Mouse (Mus musculus) layer of hippocampus, adult 9-10 months (tissue): ENCODE results near the gene Mctp1.
A peak's percentile ranks its signal among the peaks of the same experiment; 100 is the strongest.
"Not testable (repeated sequence)": the region's sequence is repeated elsewhere in the genome, so short reads cannot be mapped to it uniquely, and the experiment has no call there.

Source experiments
- DNase-seq: peaks from one replicate; pipeline ENCODE4 v3.0.0; 2022; ENCODE audit warnings: low spot score

Mctp1 gene

GRCm38 (mm10) chr13:76967588-76967987 is 583.3 kb downstream of the Mctp1 start:
- DNase-seq: no peak

GRCm38 (mm10) chr13:76969386-76969785 is 585.1 kb downstream of the Mctp1 start:
- DNase-seq: peak; percentile 40

- DNase-seq: not testable (repeated sequence)
Observed at GRCm38 (mm10) chr13:76971046-76971445, 586.7 kb downstream of the Mctp1 start.

GRCm38 (mm10) chr13:77002628-77003027 is 618.3 kb downstream of the Mctp1 start:
- no peak for DNase-seq

GRCm38 (mm10) chr13:77003684-77004083 is 619.3 kb downstream of the Mctp1 start:
- no peak for DNase-seq

- DNase-seq: no peak
Observed at GRCm38 (mm10) chr13:77018851-77019250, 634.5 kb downstream of the Mctp1 start.

GRCm38 (mm10) chr13:77029594-77029993 is 645.3 kb downstream of the Mctp1 start:
- no peak for DNase-seq

- no peak for DNase-seq
Observed at GRCm38 (mm10) chr13:77043375-77043774, 659.0 kb downstream of the Mctp1 start.

- no peak for DNase-seq
Observed at GRCm38 (mm10) chr13:77045375-77045774, 661.0 kb downstream of the Mctp1 start.

- no peak for DNase-seq
Observed at GRCm38 (mm10) chr13:77046416-77046815, 662.1 kb downstream of the Mctp1 start.

- no peak for DNase-seq
Observed at GRCm38 (mm10) chr13:77047179-77047931, 663.0 kb downstream of the Mctp1 start.

GRCm38 (mm10) chr13:77048461-77048860 is 664.1 kb downstream of the Mctp1 start:
- DNase-seq: no peak

GRCm38 (mm10) chr13:77049736-77050135 is 665.4 kb downstream of the Mctp1 start:
- no peak for DNase-seq

GRCm38 (mm10) chr13:77063221-77063620 is 678.9 kb downstream of the Mctp1 start:
- DNase-seq: no peak

GRCm38 (mm10) chr13:77068847-77069246 is 684.5 kb downstream of the Mctp1 start:
- no peak for DNase-seq

- DNase-seq: no peak
Observed at GRCm38 (mm10) chr13:77072030-77072429, 687.7 kb downstream of the Mctp1 start.
